Mouse (Mus musculus): ENCODE results near the gene Cntd1.

Gene Cntd1

GRCm38 (mm10) chr11:101278223-101279192 is at the start of gene Cntd1, which contains the start of gene Coa3:
TSS of gene Cntd1 (plus strand) at chr11:101279012.
TSS of gene Coa3 (minus strand) at chr11:101279114.
- DNase-seq (ENCODE audit: low spot score in 2 of 2) = peak; percentile 58 to 74

GRCm38 (mm10) chr11:101229361-101229900 is 49.4 kb upstream of the Cntd1 start:
- DNase-seq (ENCODE audit: low spot score in 2 of 2) = no peak

GRCm38 (mm10) chr11:101230061-101230511 is 48.7 kb upstream of the Cntd1 start:
- no peak for DNase-seq (ENCODE audit: low spot score in 2 of 2)

GRCm38 (mm10) chr11:101230526-101230925 is 48.3 kb upstream of the Cntd1 start:
- DNase-seq (ENCODE audit: low spot score in 2 of 2) = no peak

- DNase-seq (ENCODE audit: low spot score in 2 of 2) = no peak
These were observed 47.6 kb upstream of the Cntd1 start for GRCm38 (mm10) chr11:101230991-101231871.

- DNase-seq (ENCODE audit: low spot score in 2 of 2) = no peak
These were observed 46.6 kb upstream of the Cntd1 start for GRCm38 (mm10) chr11:101232010-101232839.

- DNase-seq (ENCODE audit: low spot score in 2 of 2) = no peak
These were observed 45.6 kb upstream of the Cntd1 start for GRCm38 (mm10) chr11:101233240-101233639.

GRCm38 (mm10) chr11:101234124-101234523 is 44.7 kb upstream of the Cntd1 start:
- DNase-seq (ENCODE audit: low spot score in 2 of 2) = no peak

- DNase-seq (ENCODE audit: low spot score in 2 of 2) = no peak
These were observed 43.4 kb upstream of the Cntd1 start for GRCm38 (mm10) chr11:101235429-101235828.

GRCm38 (mm10) chr11:101236782-101237181 is 42.0 kb upstream of the Cntd1 start:
- no peak for DNase-seq (ENCODE audit: low spot score in 2 of 2)

- no peak for DNase-seq (ENCODE audit: low spot score in 2 of 2)
These were observed 40.7 kb upstream of the Cntd1 start for GRCm38 (mm10) chr11:101238071-101238647.

GRCm38 (mm10) chr11:101245071-101245470 is 33.7 kb upstream of the Cntd1 start:
- no peak for DNase-seq (ENCODE audit: low spot score in 2 of 2)

GRCm38 (mm10) chr11:101245855-101246701 is 32.7 kb upstream of the Cntd1 start, which contains the start of gene Ramp2:
TSS of gene Ramp2 (plus strand) at chr11:101246028.
- DNase-seq (ENCODE audit: low spot score in 2 of 2) = no peak

GRCm38 (mm10) chr11:101246702-101247012 is 32.2 kb upstream of the Cntd1 start:
- DNase-seq (ENCODE audit: low spot score in 2 of 2) = no peak

- no peak for DNase-seq (ENCODE audit: low spot score in 2 of 2)
These were observed 31.2 kb upstream of the Cntd1 start for GRCm38 (mm10) chr11:101247521-101248030.

GRCm38 (mm10) chr11:101248258-101248994 is 30.4 kb upstream of the Cntd1 start:
- DNase-seq (ENCODE audit: low spot score in 2 of 2) = no peak

- no peak for DNase-seq (ENCODE audit: low spot score in 2 of 2)
These were observed 27.8 kb upstream of the Cntd1 start for GRCm38 (mm10) chr11:101251031-101251430.

GRCm38 (mm10) chr11:101252941-101253340 is 25.9 kb upstream of the Cntd1 start:
- DNase-seq (ENCODE audit: low spot score in 2 of 2) = no peak
